Mouse (Mus musculus) kidney, adult 2 months (tissue): ENCODE results near the gene Fgf4. TPM values are rescaled to one million over a fixed set of nuclear protein-coding genes. Genes with fewer than 3 reads are reported as not detected.

ENCODE experiments used
- DNase-seq: peaks from one replicate; pipeline ENCODE4 v3.0.0; 2021
- H3K27ac ChIP-seq: fragments of 200-500 bp; 2 replicates; pipeline ENCODE4 v1.5.1; 2012; ENCODE audit warnings: low read depth, low read length, control low read depth, inconsistent platforms; ENCODE audit not compliant: insufficient read depth
- H3K27me3 ChIP-seq: fragments of 200-500 bp; replicated peaks from 2 replicates; pipeline ENCODE4 v1.6.1; 2012; ENCODE audit warnings: mild to moderate bottlenecking, moderate library complexity, low read length, inconsistent platforms; ENCODE audit not compliant: control insufficient read depth, insufficient read depth
- H3K36me3 ChIP-seq: fragments of 200-500 bp; 2 replicates; pipeline ENCODE4 v1.6.1; 2012; ENCODE audit warnings: mild to moderate bottlenecking, moderate library complexity, low read length, inconsistent platforms; ENCODE audit not compliant: control insufficient read depth, insufficient read depth
- H3K4me1 ChIP-seq: fragments of 200-500 bp; 2 replicates; pipeline ENCODE4 v1.6.1; 2011; ENCODE audit warnings: low read length; ENCODE audit not compliant: control insufficient read depth, insufficient read depth
- H3K4me3 ChIP-seq: fragments of 200-500 bp; 2 replicates; pipeline ENCODE4 v1.5.1; 2011; ENCODE audit warnings: mild to moderate bottlenecking, low read depth, low read length, control low read depth; ENCODE audit not compliant: insufficient read depth
- CTCF ChIP-seq: fragments of 200-500 bp; conservative IDR thresholded peaks from 2 replicates; pipeline ENCODE4 v1.5.1; 2011; ENCODE audit warnings: low read depth, mild to moderate bottlenecking, control low read depth, low read length, moderate library complexity, mixed read lengths; ENCODE audit not compliant: insufficient read depth, insufficient read length
- POLR2A ChIP-seq: fragments of 200-500 bp; IDR thresholded peaks from one replicate; pipeline ENCODE4 v1.6.1; 2011; ENCODE audit warnings: low read depth, low read length, control low read depth
- WGBS: fragments of 180-500 bp; shearing (Covaris S2); methylation state at CpG from one replicate; pipeline ENCODE4 v1.1.7; 2018; 5-methylcytosine and 5-hydroxymethylcytosine counted together
- polyA plus RNA-seq: library from polyadenylated mRNA; depleted of rRNA; stranded (reverse); fragments of >200 nt; gene quantifications from 2 replicates; pipeline ENCODE4 v1.2.3, GENCODE M21; 2012; rRNA removed

Gene Fgf4
- polyA plus RNA-seq, result not detected in 2 replicates

DNA sequence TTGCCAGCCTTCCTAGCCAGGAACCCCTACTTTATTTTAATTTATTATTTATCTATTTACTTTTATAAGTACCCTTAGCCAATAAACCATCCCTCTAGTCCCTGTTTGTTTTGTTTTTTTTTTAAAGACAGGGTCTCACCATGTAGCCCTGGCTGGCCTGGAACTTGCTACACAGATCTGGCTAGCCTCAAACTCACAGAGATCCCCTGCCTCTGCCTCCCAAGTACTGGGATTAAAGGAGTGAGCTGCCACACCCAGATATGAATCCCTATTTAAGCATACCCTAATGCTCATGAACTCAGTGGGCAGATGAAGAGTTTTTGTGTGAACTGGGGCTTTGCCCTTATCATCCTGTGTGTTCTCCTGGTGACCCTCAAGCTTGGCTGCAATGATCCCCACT lies at the start of gene Fgf4:
Gene Fgf4 (plus strand): TSS at position 301 of the 400 bp plus-strand sequence.
- Histone ChIP-seq H3K4me3 (no peak within 1 kb of the TSS), H3K36me3 (no peaks in the 10 kb centered on the region), H3K27me3 (no peaks in the 10 kb centered on the region), H3K27ac (no peak within 1 kb of the TSS), H3K4me1 (no peaks in the 10 kb centered on the region)
- TF ChIP-seq CTCF (no peak), POLR2A (no peak)
- no peak for DNase-seq

DNA sequence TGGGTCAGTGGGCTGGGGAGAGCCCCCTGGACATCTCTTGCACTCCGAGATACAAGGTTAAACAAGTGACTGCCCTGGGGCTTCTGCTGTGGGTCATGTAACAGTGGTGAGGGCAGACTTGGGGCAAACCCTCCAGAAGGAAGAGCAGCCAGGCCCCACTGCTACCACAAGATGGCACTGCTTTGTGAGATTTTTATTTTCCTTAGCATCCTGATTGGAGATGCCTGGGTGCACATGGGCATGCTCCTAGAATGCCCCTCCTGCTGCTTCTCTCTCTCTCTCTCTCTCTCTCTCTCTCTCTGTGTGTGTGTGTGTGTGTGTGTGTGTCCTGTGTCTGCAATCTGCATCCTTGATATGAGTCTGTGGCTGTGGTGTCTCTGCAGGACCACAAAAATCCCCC lies 48.7 kb upstream of the Fgf4 start:
- H3K27ac ChIP-seq, result no peak overlapping the region
- TF ChIP-seq CTCF, result peak; percentile 65
- no peak for TF ChIP-seq POLR2A
- no peaks in the 10 kb centered on the region for H3K4me1 ChIP-seq
- 40% methylated on average over 1 of the region's 1 CpGs for WGBS
- peak; percentile 21 for DNase-seq
- no peak overlapping the region for H3K4me3 ChIP-seq
- H3K27me3 ChIP-seq, result no peaks in the 10 kb centered on the region
- H3K36me3 ChIP-seq, result no peaks in the 10 kb centered on the region

DNA sequence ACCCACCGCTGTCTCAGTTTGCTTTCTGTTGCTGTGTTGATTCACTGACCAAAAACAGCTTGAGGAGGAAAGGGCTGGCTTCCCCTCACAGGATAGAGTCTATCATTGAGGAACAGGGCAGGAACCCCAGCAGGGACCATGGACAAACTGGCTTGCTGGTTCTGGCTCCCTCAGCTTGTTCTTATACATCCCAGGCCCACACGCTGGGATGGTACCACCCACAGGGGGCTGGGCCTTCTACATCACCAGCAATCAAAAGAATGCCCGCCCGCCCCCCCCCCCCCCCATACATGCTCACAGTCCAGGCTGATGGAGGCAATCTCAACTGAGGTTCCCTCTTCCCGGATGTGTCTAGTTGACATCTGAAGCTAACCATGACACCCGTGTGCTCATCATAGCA lies 40.1 kb upstream of the Fgf4 start:
- DNase-seq, result no peak
- no peak overlapping the region for H3K4me3 ChIP-seq
- 81% methylated on average over 6 of the region's 6 CpGs for WGBS
- no peaks in the 10 kb centered on the region for H3K4me1 ChIP-seq
- H3K27ac ChIP-seq, result no peak overlapping the region
- no peaks in the 10 kb centered on the region for H3K36me3 ChIP-seq
- H3K27me3 ChIP-seq, result no peaks in the 10 kb centered on the region
- TF ChIP-seq CTCF, result no peak
- no peak for TF ChIP-seq POLR2A

DNA sequence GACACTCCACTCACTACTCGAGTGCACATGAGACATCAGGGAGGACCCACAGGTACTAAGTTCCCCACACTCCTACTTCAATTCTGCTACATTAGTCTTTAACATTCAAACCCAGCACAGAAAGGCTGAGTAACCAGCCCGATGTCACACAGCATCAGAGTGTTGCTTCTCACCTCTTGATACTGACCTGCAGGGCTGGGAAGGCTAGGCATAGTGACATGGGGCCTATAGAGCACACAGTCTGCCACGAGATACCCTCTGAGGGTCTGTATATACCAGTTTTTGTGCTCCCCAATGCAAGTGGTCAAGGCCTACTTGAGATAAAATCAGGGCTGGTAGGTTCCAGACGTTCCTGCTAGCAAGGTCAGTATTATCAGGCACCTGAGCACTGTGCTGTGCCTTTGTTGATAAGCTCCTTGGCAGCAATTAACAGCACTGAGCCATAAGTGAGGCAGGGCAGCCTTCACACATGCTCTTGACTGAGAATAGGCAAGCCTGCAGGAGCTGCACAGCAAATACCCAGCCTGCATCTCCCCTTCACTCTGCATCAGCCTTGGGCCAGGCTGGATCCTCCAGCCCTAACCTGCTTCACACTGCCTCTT lies 39.1 kb upstream of the Fgf4 start:
- Histone ChIP-seq H3K27me3 (no peaks in the 10 kb centered on the region), H3K27ac (no peak overlapping the region), H3K36me3 (no peaks in the 10 kb centered on the region), H3K4me3 (no peak overlapping the region), H3K4me1 (no peaks in the 10 kb centered on the region)
- 73% methylated on average over 4 of the region's 4 CpGs for WGBS
- no peak for TF ChIP-seq CTCF
- no peak for TF ChIP-seq POLR2A
- no peak for DNase-seq

DNA sequence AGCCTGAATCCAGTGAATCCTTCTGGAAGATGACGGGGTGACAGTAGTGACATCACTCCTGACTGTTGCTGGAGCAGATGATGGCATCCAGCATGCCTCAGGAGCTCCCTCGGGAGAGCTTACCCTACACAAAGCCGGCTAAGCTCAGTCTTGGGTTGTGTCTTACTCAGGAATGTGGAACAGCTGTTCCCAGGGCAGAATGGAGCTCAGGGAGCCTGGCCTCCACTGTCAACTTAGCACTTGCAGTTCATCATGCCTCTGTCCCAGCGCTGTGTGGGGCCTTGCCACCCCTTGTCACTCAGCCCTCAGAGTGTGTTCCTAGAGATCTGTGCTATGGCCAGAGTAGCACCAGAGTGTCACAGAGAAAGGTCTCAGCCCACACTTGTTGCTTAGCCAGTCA lies 35.6 kb upstream of the Fgf4 start:
- no peak for DNase-seq
- Histone ChIP-seq H3K36me3 (no peaks in the 10 kb centered on the region), H3K27ac (no peak overlapping the region), H3K4me3 (no peak overlapping the region), H3K27me3 (no peaks in the 10 kb centered on the region), H3K4me1 (no peaks in the 10 kb centered on the region)
- TF ChIP-seq CTCF (no peak), POLR2A (no peak)
- WGBS, result 47% methylated on average over 4 of the region's 4 CpGs

DNA sequence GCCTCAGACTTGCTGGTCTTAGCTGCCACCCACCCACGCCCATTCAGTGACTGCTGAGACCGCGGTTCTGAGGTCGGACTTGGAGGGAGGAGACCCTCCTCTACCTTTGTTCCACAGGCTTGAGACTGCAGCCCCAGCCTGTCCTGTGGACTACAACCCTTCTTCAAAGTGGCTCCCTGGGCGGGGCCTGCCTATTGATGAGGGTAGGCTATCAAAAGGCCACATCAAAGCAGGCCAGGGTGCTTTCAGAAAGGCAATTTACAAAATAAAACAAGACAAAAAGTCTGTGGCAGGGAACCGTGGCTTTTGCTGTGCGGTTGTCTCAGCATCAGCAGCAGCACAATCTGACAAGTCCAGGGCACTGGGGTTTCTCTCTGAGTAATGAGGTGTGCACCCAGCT lies 25.3 kb upstream of the Fgf4 start:
- WGBS, result 37% methylated on average over 7 of the region's 7 CpGs
- no peak overlapping the region for H3K27ac ChIP-seq
- H3K27me3 ChIP-seq, result no peaks in the 10 kb centered on the region
- no peak for TF ChIP-seq CTCF
- TF ChIP-seq POLR2A, result no peak
- H3K4me1 ChIP-seq, result no peaks in the 10 kb centered on the region
- H3K36me3 ChIP-seq, result no peaks in the 10 kb centered on the region
- no peak for DNase-seq
- H3K4me3 ChIP-seq, result no peak overlapping the region

DNA sequence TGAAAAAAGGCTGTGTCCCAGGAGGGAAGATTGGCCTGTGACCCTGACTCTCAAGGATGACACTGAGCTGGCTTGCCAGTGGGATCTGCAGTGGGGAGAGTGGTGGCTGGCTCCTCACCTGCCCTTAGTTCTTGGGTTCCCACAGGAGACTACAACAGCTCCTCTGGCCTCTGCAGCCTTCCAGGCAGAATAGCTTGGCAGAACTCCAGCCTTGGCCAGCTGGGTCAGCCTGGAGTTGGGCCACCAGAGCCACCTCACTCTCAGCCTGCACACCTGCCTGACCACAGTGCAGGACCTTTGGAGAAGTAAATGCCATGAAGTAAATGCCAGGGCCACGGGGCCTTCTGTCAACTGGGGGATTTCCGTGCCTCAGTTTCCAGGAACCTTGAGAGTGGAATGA lies 23.2 kb upstream of the Fgf4 start:
- no peaks in the 10 kb centered on the region for H3K27me3 ChIP-seq
- H3K4me3 ChIP-seq, result no peak overlapping the region
- no peaks in the 10 kb centered on the region for H3K4me1 ChIP-seq
- no peaks in the 10 kb centered on the region for H3K36me3 ChIP-seq
- H3K27ac ChIP-seq, result no peak overlapping the region
- 83% methylated on average over 2 of the region's 2 CpGs for WGBS
- no peak for TF ChIP-seq POLR2A
- TF ChIP-seq CTCF, result no peak
- DNase-seq, result peak; percentile 37
